Comparison of ENCODE assay signal across 23 mouse cellular contexts in the genomic region with DNA sequence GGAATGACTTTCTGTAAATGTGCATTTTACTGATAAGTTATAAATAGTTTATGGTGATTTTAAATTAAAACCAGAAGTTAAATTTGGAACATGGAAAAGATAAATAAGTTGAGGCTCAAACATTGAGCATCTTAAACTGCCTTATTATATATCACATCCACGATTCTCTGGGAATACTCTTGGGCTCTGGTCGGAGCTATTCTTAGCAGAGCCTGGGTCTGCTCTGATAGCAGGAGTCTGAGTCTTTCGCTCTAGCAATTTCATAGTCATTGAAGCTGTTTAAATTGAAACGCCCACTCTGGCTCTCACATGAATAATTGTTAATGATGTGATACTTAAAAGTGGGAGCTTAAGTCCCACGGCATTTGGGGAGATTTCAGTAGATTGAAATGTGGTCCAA.
DNase-seq lines count a peak whose midpoint lies in the region; ATAC-seq and TF ChIP-seq lines count a peak whose summit lies in the region.
"Had no signal": no experiment of that assay in that cellular context is flagged by ENCODE, and none has a peak within 500 bp of the region (broad histone marks: within the 10 kb centered on the region; RNA-seq: fewer than 3 reads in every experiment).

No protein-coding gene starts in this region.

- no peaks in the 10 kb centered on the region for H3K9me3 ChIP-seq in kidney, postnatal 0 days (replicated peaks; ENCODE audit: low read length)
- H3K9me3 ChIP-seq in midbrain, embryonic 14.5 days (ENCODE audit: control insufficient read depth, low read length), result no peaks in the 10 kb centered on the region
- H3K9me3 ChIP-seq in midbrain, embryonic 10.5 days (replicated peaks), result no peaks in the 10 kb centered on the region
- no peaks in the 10 kb centered on the region for H3K9me3 ChIP-seq in embryonic facial prominence, embryonic 14.5 days (ENCODE audit: control insufficient read depth, low read length)
- H3K9me3 ChIP-seq: forebrain, embryonic 13.5 days; heart, embryonic 10.5 days; kidney, embryonic 15.5 days; limb, embryonic 12.5 days; lung, embryonic 15.5 days; neural tube, embryonic 13.5 days had no signal

- H3K27me3 ChIP-seq in kidney, postnatal 0 days (ENCODE audit: insufficient read depth, low read length), result no peaks in the 10 kb centered on the region
- no peaks in the 10 kb centered on the region for H3K27me3 ChIP-seq in midbrain, embryonic 14.5 days (ENCODE audit: control insufficient read depth, insufficient read depth, low read length)
- H3K27me3 ChIP-seq in midbrain, embryonic 10.5 days (ENCODE audit: low read depth, poor library complexity, severe bottlenecking), result no peaks in the 10 kb centered on the region
- no peaks in the 10 kb centered on the region for H3K27me3 ChIP-seq in embryonic facial prominence, embryonic 14.5 days (replicated peaks; ENCODE audit: control insufficient read depth, insufficient read depth, low read length)
- H3K27me3 ChIP-seq in myocyte (ENCODE audit: control insufficient read depth, insufficient read depth, insufficient read length), result no peaks in the 10 kb centered on the region
- H3K27me3 ChIP-seq: forebrain, embryonic 13.5 days; kidney, embryonic 15.5 days; limb, embryonic 12.5 days; lung, embryonic 15.5 days; neural tube, embryonic 13.5 days; Patski had no signal

- no peaks in the 10 kb centered on the region for H3K36me3 ChIP-seq in kidney, postnatal 0 days (ENCODE audit: insufficient read depth, low read length)
- no peaks in the 10 kb centered on the region for H3K36me3 ChIP-seq in midbrain, embryonic 14.5 days (ENCODE audit: control insufficient read depth, insufficient read depth, low read length)
- no peaks in the 10 kb centered on the region for H3K36me3 ChIP-seq in midbrain, embryonic 10.5 days
- H3K36me3 ChIP-seq in embryonic facial prominence, embryonic 14.5 days (ENCODE audit: control insufficient read depth, insufficient read depth, low read length), result no peaks in the 10 kb centered on the region
- no peaks in the 10 kb centered on the region for H3K36me3 ChIP-seq in myocyte (ENCODE audit: control insufficient read depth, insufficient read depth)
- H3K36me3 ChIP-seq: heart, embryonic 10.5 days; kidney, embryonic 15.5 days; limb, embryonic 12.5 days; lung, embryonic 15.5 days; neural tube, embryonic 13.5 days had no signal

- no peak for ATAC-seq in kidney, postnatal 0 days (replicated peaks; ENCODE audit: low FRiP score, low read depth)
- ATAC-seq in midbrain, embryonic 14.5 days (ENCODE audit: low FRiP score, low TSS enrichment), result no peak
- ATAC-seq in embryonic facial prominence, embryonic 14.5 days (ENCODE audit: low read depth), result 0 out of 2 replicates have a peak, but pooled peaks have one; percentile 41
- ATAC-seq: forebrain, embryonic 13.5 days; intestine, postnatal 0 days; Patski had no signal

- H3K4me2 ChIP-seq in kidney, postnatal 0 days (ENCODE audit: low read length), result no peak overlapping the region
- no peak overlapping the region for H3K4me2 ChIP-seq in midbrain, embryonic 14.5 days (ENCODE audit: low read length)
- H3K4me2 ChIP-seq in embryonic facial prominence, embryonic 14.5 days (ENCODE audit: low read depth, low read length), result no peak overlapping the region
- H3K4me2 ChIP-seq in myocyte (ENCODE audit: low read depth), result peak overlapping the region; percentile 14
- H3K4me2 ChIP-seq: forebrain, embryonic 13.5 days; kidney, embryonic 15.5 days; limb, embryonic 12.5 days; lung, embryonic 15.5 days; neural tube, embryonic 13.5 days had no signal

- 54% methylated on average over 5 of the region's 5 CpGs for WGBS in kidney, postnatal 0 days
- 73% methylated on average over 5 of the region's 5 CpGs for WGBS in midbrain, embryonic 14.5 days
- WGBS in midbrain, embryonic 10.5 days, result 87% methylated on average over 5 of the region's 5 CpGs
- WGBS in embryonic facial prominence, embryonic 14.5 days, result 51% methylated on average over 5 of the region's 5 CpGs

- H3K79me2 ChIP-seq in myocyte (ENCODE audit: control insufficient read depth, insufficient read depth), result no peaks in the 10 kb centered on the region

- no peak for TF ChIP-seq CTCF in kidney, postnatal 0 days (IDR thresholded peaks at IDR 0.05; ENCODE audit: low read depth)
- no peak for TF ChIP-seq CTCF in gastrocnemius, adult 2 months (IDR thresholded peaks at IDR 0.05)

- no peaks in the 10 kb centered on the region for H3K4me1 ChIP-seq in kidney, postnatal 0 days (replicated peaks; ENCODE audit: insufficient read depth, low read length)
- no peaks in the 10 kb centered on the region for H3K4me1 ChIP-seq in midbrain, embryonic 14.5 days (ENCODE audit: control insufficient read depth, insufficient read depth, low read length)
- H3K4me1 ChIP-seq in midbrain, embryonic 10.5 days, result no peaks in the 10 kb centered on the region
- peaks cover 12% of the 10 kb centered on the region; the same call in 1 of the 2 replicates for H3K4me1 ChIP-seq in embryonic facial prominence, embryonic 14.5 days (ENCODE audit: control insufficient read depth, insufficient read depth, low read length)
- H3K4me1 ChIP-seq: forebrain, embryonic 13.5 days; heart, embryonic 10.5 days; lung, embryonic 15.5 days; neural tube, embryonic 13.5 days had no signal

- no peak overlapping the region for H3K27ac ChIP-seq in kidney, postnatal 0 days
- no peak overlapping the region for H3K27ac ChIP-seq in midbrain, embryonic 14.5 days (replicated peaks; ENCODE audit: low read depth, low read length)
- H3K27ac ChIP-seq in midbrain, embryonic 10.5 days (replicated peaks), result no peak overlapping the region
- 0 out of 2 replicates have a peak overlapping the region, but pooled peaks have one; percentile 39 for H3K27ac ChIP-seq in embryonic facial prominence, embryonic 14.5 days (replicated peaks; ENCODE audit: low read depth, low read length)
- no peak overlapping the region for H3K27ac ChIP-seq in gastrocnemius, adult 2 months
- H3K27ac ChIP-seq: forebrain, embryonic 13.5 days; heart, embryonic 10.5 days; kidney, embryonic 15.5 days; limb, embryonic 12.5 days; liver, embryonic 14.5 days; lung, embryonic 15.5 days; neural tube, embryonic 13.5 days had no signal

- no peak overlapping the region for H3K4me3 ChIP-seq in kidney, postnatal 0 days (replicated peaks; ENCODE audit: low read depth, low read length)
- no peak overlapping the region for H3K4me3 ChIP-seq in midbrain, embryonic 14.5 days (replicated peaks; ENCODE audit: low read depth, low read length)
- H3K4me3 ChIP-seq in midbrain, embryonic 10.5 days, result no peak overlapping the region
- H3K4me3 ChIP-seq in embryonic facial prominence, embryonic 14.5 days (ENCODE audit: low read depth, low read length), result no peak overlapping the region
- H3K4me3 ChIP-seq in myocyte, result no peak overlapping the region
- no peak overlapping the region for H3K4me3 ChIP-seq in gastrocnemius, adult 2 months
- H3K4me3 ChIP-seq: forebrain, embryonic 13.5 days; heart, embryonic 10.5 days; kidney, embryonic 15.5 days; limb, embryonic 12.5 days; lung, embryonic 15.5 days; neural tube, embryonic 13.5 days had no signal

- TF ChIP-seq POLR2A in myocyte (IDR thresholded peaks at IDR 0.05; ENCODE audit: insufficient read length, low read depth), result no peak

- H3K9ac ChIP-seq in kidney, postnatal 0 days (ENCODE audit: low read depth, low read length), result no peak overlapping the region
- no peak overlapping the region for H3K9ac ChIP-seq in midbrain, embryonic 14.5 days (replicated peaks; ENCODE audit: low read length)
- H3K9ac ChIP-seq in embryonic facial prominence, embryonic 14.5 days (ENCODE audit: low read depth, low read length), result no peak overlapping the region
- H3K9ac ChIP-seq: forebrain, embryonic 13.5 days; kidney, embryonic 15.5 days; limb, embryonic 12.5 days; liver, embryonic 14.5 days; lung, embryonic 15.5 days; neural tube, embryonic 13.5 days had no signal

- no peak overlapping the region for H3ac ChIP-seq in myocyte (ENCODE audit: control insufficient read depth, insufficient read length)

- peak; percentile 22 for DNase-seq in kidney, postnatal 0 days (ENCODE audit: low spot score)
- DNase-seq in kidney, adult 9 months, result no peak
- peak; percentile 6 for DNase-seq in midbrain, embryonic 14.5 days
- no peak for DNase-seq in midbrain, embryonic 10.5 days (ENCODE audit: low spot score)
- DNase-seq in embryonic facial prominence, embryonic 14.5 days (ENCODE audit: low spot score), result peak; percentile 68
- DNase-seq in gastrocnemius, adult 2 months, result no peak
- no peak for DNase-seq in frontal cortex, postnatal 25 days (ENCODE audit: low spot score in 2 of 2)
- DNase-seq: adrenal gland, adult 2 months; cerebellum, adult 8-10 months; heart, postnatal 4 days; kidney, postnatal 4 days; lung, postnatal 4 days; retina, postnatal 1 day had no signal

- intact Hi-C loops in gastrocnemius, adult 2 months (cut with DNase I), result no loop called here

TF ChIP-seq in myocyte, 11 proteins besides CTCF, POLR2A, EP300 and RAD21:
- TF ChIP-seq TCF12 (IDR thresholded peaks at IDR 0.05; ENCODE audit: insufficient read depth, poor library complexity, severe bottlenecking) (no peak), TCF3 (IDR thresholded peaks at IDR 0.05; ENCODE audit: insufficient read length, low read depth) (no peak), REST (IDR thresholded peaks at IDR 0.05; ENCODE audit: insufficient read depth, insufficient read length) (no peak), MYOG (IDR thresholded peaks at IDR 0.05; ENCODE audit: control insufficient read depth in 1 of 3, insufficient read depth in 1 of 3, insufficient read length in 2 of 3, low read depth in 2 of 3) (no peak), MAX (IDR thresholded peaks at IDR 0.05; ENCODE audit: low read depth) (no peak), SRF (IDR thresholded peaks at IDR 0.05; ENCODE audit: control insufficient read depth, insufficient read length, low read depth) (no peak), USF1 (IDR thresholded peaks at IDR 0.05; ENCODE audit: low read depth) (no peak), POLR2AphosphoS2 (IDR thresholded peaks at IDR 0.05; ENCODE audit: insufficient read length, low read depth) (no peak), CEBPB (IDR thresholded peaks at IDR 0.05; ENCODE audit: insufficient read depth, poor library complexity, severe bottlenecking) (no peak), MYOD1 (IDR thresholded peaks at IDR 0.05; ENCODE audit: control insufficient read depth in 1 of 3, insufficient read length in 2 of 3, low read depth in 2 of 3) (no peak), E2F4 (IDR thresholded peaks at IDR 0.05; ENCODE audit: insufficient read depth) (no peak)

Comparison
In these comparisons a context has a peak if more than half of its experiments do, and no peak if none do; other contexts are left out.
1. DNase-seq: peak in kidney, postnatal 0 days (single experiment), midbrain, embryonic 14.5 days (single experiment) and embryonic facial prominence, embryonic 14.5 days (single experiment); none in kidney, adult 9 months (single experiment), midbrain, embryonic 10.5 days (single experiment), gastrocnemius, adult 2 months (single experiment) and frontal cortex, postnatal 25 days (0 of 2).